Mouse (Mus musculus) hindbrain, embryonic 14.5 days (tissue): ENCODE measurements around the gene Cdkn2c. TPM values are rescaled to one million over a fixed set of nuclear protein-coding genes. Genes with fewer than 3 reads are reported as not detected.

Experiments used
- polyA plus RNA-seq: library from polyadenylated mRNA; unstranded; fragments of >200 nt; fragmentation: Nextera tagmentation; extraction: Ambion mirVana; gene quantifications from 2 replicates; pipeline ENCODE4 v1.2.1, GENCODE M21; 2014

The Cdkn2c gene
- polyA plus RNA-seq, 1 experiment from 2014 or later = 2.8 TPM

Other genes starting within 250 kb of the Cdkn2c start
- gene Rnf11, start 182.5 kb downstream of the Cdkn2c start, polyA plus RNA-seq = 99.2 and 114 TPM in 2 replicates
- not detected in 2 replicates for gene 4930522H14Rik, start 135.9 kb downstream of the Cdkn2c start, polyA plus RNA-seq
- gene Faf1, start 9.4 kb upstream of the Cdkn2c start, polyA plus RNA-seq = 47.1 and 50.7 TPM in 2 replicates